Mouse (Mus musculus): ENCODE results near the gene Kera.

The Kera gene

GRCm38 (mm10) chr10:97606579-97606978 lies at the start of gene Kera:
Gene Kera, plus strand, starts transcription at chr10:97606879.
- no peak for DNase-seq (ENCODE audit: low spot score)

GRCm38 (mm10) chr10:97564957-97565856 lies 41.5 kb upstream of the Kera start, which contains the start of gene Lum:
Gene Lum, plus strand, starts transcription at chr10:97565128.
- DNase-seq (ENCODE audit: low spot score) = no peak

GRCm38 (mm10) chr10:97567489-97568135 lies 39.1 kb upstream of the Kera start:
- no peak for DNase-seq (ENCODE audit: low spot score)

DNA sequence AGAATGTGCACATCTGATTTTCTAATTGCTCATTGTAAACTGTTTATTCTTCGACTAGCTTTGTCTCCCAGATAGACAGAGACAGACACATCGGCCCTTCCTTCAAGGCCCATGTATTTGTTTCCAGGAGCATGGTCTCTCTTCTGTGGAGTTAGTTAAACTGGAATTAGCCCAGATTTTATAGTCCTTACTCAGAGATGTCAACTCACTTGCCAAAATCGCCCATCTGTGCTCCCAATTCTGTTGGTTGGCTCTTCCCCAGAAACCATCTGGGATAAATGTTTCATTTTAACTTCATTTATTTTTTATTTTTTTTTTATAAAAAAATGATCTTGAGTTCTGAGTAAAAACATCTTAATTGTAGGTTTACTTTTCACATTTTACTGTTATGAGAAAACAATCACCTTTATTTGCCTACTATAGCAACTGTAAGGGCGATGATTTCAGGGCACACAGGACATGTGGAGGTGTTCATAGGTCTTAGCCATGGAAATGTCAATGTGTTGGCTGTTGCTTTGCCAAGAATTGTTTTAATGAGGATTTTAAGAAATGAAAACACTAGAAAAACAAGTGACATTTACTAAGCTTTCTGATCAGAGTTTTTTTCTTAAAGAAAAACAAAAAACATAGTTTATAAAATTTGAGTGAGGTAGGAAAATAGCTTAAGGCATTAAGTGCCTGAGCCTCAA lies 24.0 kb upstream of the Kera start:
- no peak for DNase-seq (ENCODE audit: low spot score)

DNA sequence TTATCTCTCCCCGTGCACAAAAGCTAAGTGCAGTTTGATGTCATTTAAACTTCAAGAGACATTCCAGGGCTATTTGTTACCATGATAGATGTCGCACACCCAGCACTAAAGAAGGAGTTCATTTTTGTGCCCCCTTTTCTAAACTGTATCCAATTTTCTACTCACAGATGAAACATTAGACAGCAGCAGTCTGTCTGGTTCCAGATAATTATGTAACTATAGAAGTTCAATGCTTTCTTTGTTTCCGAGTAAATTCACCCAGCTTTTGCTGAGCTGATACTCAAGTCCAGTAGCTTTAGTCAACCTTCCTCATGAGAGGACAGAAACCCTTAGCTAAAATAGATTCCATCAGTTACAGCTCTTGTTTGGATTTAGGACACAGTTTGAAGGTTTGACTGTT lies 22.5 kb upstream of the Kera start:
- DNase-seq (ENCODE audit: low spot score) = no peak

DNA sequence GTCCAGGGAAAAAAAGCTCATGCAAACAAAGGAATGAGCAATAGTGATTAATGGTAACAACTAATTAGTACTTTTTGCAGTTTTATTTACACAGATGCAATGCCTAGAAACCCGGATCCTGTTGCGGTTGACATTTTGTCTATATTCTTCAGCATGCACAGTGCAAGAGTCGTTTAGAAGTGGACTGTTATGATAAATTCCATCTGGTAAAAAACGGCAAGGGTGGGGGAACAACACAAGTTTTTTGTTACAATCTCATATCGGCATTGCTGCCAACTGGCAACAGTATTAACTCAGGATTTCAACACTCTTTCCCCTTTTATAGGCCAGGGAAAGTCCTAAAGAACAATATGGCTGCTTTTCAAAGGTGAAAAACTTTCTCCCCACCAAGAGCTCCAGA lies 19.5 kb upstream of the Kera start:
- no peak for DNase-seq (ENCODE audit: low spot score)

DNA sequence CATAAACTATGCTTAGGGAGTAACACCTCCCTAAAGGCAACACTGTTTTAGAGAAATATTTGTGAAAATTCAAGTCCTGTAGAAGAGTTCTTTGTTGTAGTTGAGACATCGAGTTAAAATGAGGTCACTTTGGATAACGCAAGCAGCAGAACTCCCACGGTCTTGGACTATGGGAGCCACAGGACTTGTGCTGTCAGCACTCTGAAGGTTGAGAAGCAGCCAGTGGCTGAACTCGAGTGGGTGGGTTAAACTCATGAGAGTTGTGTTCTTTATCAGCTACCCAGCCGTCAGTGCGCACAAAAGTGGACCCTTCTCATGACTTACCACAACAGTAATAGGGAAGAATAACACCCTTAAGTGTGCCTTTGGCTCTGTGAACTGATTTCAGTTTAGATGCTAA lies 17.1 kb upstream of the Kera start:
- DNase-seq (ENCODE audit: low spot score) = no peak

GRCm38 (mm10) chr10:97591036-97591435 lies 15.6 kb upstream of the Kera start:
- no peak for DNase-seq (ENCODE audit: low spot score)

GRCm38 (mm10) chr10:97591685-97592084 lies 15.0 kb upstream of the Kera start:
- no peak for DNase-seq (ENCODE audit: low spot score)

DNA sequence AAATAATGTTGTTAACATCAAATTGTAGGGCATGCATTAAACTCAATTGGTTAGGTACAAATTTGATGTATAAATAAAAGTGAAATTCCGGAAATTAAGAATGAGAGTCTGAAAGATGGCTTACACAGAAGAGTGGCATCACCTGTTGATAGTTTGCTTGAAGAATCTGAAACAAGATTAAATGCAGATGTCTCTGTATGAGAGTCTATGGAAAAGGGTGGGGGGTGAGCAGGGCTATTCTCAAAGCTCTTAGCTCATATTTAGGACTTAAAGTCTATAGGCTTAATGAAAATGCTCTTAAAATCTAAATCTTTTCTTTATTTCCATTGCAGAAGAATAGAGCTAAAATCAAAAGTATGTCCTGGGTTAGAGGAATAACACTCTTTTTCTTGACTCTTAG lies 11.0 kb upstream of the Kera start:
- no peak for DNase-seq (ENCODE audit: low spot score)

DNA sequence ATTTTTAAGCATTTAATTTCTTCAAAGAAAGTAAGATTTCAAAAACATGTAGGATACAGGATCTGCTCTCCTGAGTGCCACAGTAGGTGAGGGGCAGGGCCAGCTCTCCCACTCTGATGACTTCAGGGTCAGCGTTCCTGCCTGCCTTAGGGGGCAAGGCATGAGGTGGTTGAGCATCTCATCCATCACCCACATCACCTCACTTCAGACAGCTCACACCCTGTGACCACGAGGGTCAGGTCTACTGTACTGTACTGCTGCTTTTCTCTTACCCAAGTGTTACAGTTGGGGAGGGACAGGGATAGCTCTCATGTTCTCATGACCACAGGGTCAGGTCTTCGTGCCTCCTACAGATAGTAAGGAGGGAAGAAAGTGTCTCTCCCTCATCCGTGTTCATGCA lies 4.9 kb upstream of the Kera start:
- DNase-seq (ENCODE audit: low spot score) = no peak

DNA sequence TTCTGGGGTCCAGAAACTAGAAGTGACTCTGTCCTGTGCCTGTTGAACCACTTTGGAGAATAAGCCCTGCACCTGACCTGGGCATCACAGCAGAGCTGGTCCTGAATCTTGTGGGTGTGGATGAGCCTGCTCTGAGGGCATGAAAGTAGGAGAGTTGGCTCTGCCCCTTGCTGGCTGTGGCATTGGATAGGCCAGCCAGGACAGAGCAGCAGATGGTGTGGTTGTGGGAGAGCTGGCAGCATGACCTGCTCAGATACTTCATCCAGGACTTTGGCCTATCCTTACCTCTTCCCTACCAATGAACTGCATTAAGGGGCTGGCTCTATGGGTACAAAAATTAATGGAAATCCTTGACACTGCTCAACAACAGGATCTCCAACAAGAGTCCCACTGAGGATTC lies 3.4 kb upstream of the Kera start:
- DNase-seq (ENCODE audit: low spot score) = no peak

DNA sequence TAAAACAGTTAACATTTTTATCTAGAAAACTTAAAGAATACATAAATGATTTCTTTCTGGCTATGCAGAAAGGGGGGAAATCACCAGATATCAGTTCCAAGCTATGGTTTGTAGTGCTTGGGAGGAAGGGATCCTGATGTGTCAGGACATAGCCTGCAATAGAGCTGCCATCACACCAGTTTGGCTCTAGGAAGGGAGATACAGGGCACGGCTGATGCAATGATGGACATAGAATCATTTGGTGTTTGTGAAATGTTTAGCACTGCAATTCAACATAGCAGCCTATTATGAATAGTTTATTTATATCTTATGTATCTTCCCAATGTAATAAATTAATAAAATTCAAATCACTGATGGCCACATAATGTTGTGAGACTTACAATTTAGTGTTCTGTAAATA lies 15.6 kb downstream of the Kera start:
- no peak for DNase-seq (ENCODE audit: low spot score)

- no peak for DNase-seq (ENCODE audit: low spot score)
Measured at GRCm38 (mm10) chr10:97624381-97624780, 17.7 kb downstream of the Kera start.

GRCm38 (mm10) chr10:97625116-97625515 lies 18.4 kb downstream of the Kera start:
- DNase-seq (ENCODE audit: low spot score) = no peak

GRCm38 (mm10) chr10:97626543-97626942 lies 19.9 kb downstream of the Kera start:
- no peak for DNase-seq (ENCODE audit: low spot score)

DNA sequence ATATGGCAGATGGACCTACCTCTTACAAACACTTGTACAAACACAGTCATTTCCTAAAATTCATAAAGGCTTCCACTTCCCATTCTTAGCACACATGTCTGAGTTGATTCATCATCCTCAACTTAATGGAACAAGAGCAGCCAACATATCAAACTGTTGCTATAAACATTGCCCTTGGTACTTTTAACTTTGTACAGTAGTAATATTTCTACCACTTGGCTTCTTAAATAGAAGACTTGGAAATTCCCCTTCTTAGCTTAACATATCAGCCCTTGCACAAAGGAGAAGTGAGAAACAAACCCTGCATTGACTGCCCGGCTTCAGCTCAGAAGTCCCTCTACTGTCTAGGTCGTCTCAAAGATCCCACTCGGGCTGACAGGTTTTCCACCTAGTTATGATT lies 24.4 kb downstream of the Kera start:
- DNase-seq (ENCODE audit: low spot score) = no peak

DNA sequence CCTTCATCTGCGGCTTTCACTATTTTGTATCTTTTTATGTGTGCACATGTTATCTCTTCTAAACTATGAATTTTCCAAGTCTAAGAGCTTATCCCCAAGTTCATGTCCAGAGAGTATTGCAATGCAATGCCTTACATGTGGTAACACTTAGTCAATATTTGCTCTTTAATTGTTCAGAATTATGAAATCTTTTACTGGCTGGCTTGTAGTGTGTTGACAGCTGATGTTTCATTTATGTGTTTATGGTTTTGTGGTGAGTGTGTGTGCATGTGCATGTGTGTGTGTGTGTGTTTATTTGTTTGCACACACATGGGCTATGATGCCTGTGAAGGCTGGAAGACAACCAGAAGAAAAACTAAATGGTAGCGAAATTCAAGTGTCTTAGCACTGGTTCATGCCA lies 35.2 kb downstream of the Kera start:
- DNase-seq (ENCODE audit: low spot score) = no peak

DNA sequence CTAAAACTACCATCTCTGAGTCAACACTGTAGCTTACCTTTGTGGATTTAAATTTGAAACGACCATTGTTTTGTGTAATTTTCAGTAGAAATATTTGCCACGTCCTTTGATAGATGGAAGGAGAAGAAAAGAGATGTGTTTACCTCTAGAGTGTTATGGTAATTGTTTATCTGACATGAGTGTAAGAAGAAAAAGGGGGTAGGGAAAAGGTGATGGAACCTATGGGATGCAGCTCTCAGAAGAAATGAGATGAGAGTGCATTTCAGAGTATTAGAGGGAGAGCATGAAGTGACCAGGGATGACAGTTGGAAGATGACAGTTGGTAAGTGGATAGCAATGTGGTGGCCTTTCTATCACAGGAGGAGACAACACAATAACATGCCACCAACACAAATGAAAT lies 37.1 kb downstream of the Kera start, which contains the start of gene Epyc:
Gene Epyc (plus strand): TSS at position 301 of the 400 bp plus-strand sequence.
- no peak for DNase-seq (ENCODE audit: low spot score)

GRCm38 (mm10) chr10:97650334-97650733 lies 43.7 kb downstream of the Kera start:
- DNase-seq (ENCODE audit: low spot score) = no peak

GRCm38 (mm10) chr10:97659489-97659888 lies 52.8 kb downstream of the Kera start:
- DNase-seq (ENCODE audit: low spot score) = no peak

Measured in urinary bladder, postnatal 25 days (tissue).